Mouse (Mus musculus) cerebellum, adult 2 months (tissue): ENCODE data around the gene Pbx3.

ENCODE experiments used
- CTCF ChIP-seq: fragments of 200-500 bp; IDR thresholded peaks from 2 replicates; pipeline ENCODE4 v1.5.1; 2011; ENCODE audit warnings: low read depth, mild to moderate bottlenecking, control low read depth, low read length, moderate library complexity, borderline replicate concordance; ENCODE audit not compliant: insufficient read depth
- POLR2A ChIP-seq: fragments of 200-500 bp; IDR thresholded peaks from 2 replicates; pipeline ENCODE4 v1.6.1; 2011; ENCODE audit warnings: low read length, control low read depth, borderline replicate concordance; ENCODE audit not compliant: insufficient read depth

DNA sequence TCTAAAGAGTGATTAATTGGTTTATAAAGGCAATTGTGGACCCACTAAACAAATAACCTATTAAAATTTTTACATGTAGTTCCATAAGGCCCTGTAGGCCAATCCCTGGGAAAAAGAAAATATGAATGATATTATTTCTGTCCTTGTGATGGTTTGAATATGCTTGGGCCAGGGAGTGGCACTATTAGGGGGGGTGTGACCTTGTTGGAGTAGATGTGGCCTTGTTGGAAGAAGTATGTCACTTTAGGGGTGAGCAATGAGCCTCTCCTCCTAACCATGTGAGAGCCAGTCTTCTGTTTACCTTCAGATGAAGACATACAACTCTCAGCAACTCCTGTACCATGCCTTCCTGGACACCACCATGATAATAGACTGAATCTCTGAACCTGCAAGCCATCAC is 110.9 kb downstream of the Pbx3 start:
- TF ChIP-seq POLR2A (no peak), CTCF (no peak)
